In the genomic region with DNA sequence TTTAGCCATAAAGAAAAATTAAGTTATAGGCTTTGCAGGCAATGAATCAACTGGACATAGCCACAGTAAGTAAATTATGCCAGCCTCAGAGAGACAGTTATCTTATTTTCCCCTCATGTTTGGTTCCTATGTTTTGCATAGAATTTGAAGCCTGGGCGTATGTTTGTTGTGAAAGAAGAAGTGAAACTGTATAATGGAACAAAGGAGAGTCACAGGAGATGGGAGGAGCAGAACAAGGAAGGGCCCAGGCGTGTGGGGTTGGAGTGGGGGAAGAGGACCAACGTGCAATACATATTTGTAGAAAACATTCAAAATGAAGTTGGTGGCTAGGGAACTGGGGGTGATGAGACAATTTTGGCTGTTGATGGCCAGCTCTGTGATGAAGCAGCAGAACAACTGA, we compare ENCODE assay signal across 17 mouse cellular contexts. TPM values are rescaled to one million over a fixed set of nuclear protein-coding genes. Genes with fewer than 3 reads are reported as not detected.
DNase-seq lines count a peak whose midpoint lies in the region; ATAC-seq and TF ChIP-seq lines count a peak whose summit lies in the region.
"Had no signal": no experiment of that assay in that cellular context is flagged by ENCODE, and none has a peak within 500 bp of the region (broad histone marks: within the 10 kb centered on the region; RNA-seq: fewer than 3 reads in every experiment).

No protein-coding gene starts in this region.

- H3K4me2 ChIP-seq in lung, embryonic 14.5 days = no peak overlapping the region
- H3K4me2 ChIP-seq in forebrain, embryonic 16.5 days (ENCODE audit: low read length) = no peak overlapping the region
- H3K4me2 ChIP-seq: heart, embryonic 11.5 days; liver, embryonic 11.5 days; neural tube, embryonic 12.5 days had no signal

- peaks cover 44% of the 10 kb centered on the region for H3K36me3 ChIP-seq in lung, embryonic 14.5 days (ENCODE audit: insufficient read depth)
- H3K36me3 ChIP-seq in forebrain, embryonic 16.5 days (ENCODE audit: control insufficient read depth, insufficient read depth) = peaks cover 22% of the 10 kb centered on the region

- H3K4me1 ChIP-seq in lung, embryonic 14.5 days (ENCODE audit: insufficient read depth) = no peaks in the 10 kb centered on the region
- peaks cover 36% of the 10 kb centered on the region for H3K4me1 ChIP-seq in bone marrow macrophage, adult 2 months (ENCODE audit: control insufficient read depth, insufficient read depth, low read length)
- H3K4me1 ChIP-seq in forebrain, embryonic 16.5 days (replicated peaks; ENCODE audit: control insufficient read depth, insufficient read depth, low read length) = no peaks in the 10 kb centered on the region
- H3K4me1 ChIP-seq: midbrain, embryonic 10.5 days; neural tube, embryonic 12.5 days had no signal

- H3K4me3 ChIP-seq in lung, embryonic 14.5 days (ENCODE audit: low read depth, low read length) = no peak overlapping the region
- H3K4me3 ChIP-seq in bone marrow macrophage, adult 2 months (ENCODE audit: insufficient read depth, low read length) = no peak overlapping the region
- no peak overlapping the region for H3K4me3 ChIP-seq in forebrain, embryonic 16.5 days (replicated peaks; ENCODE audit: low read length)
- H3K4me3 ChIP-seq: midbrain, embryonic 10.5 days; neural tube, embryonic 12.5 days had no signal

- DNase-seq in lung, embryonic 14.5 days = peak; percentile 19
- no peak for DNase-seq in lung, postnatal 10 days
- no peak for DNase-seq in right cerebral cortex, postnatal 4 days
- DNase-seq: adrenal gland, postnatal 36 days; cerebellum, adult 18-20 months; kidney, adult 2 months had no signal

- no peak for TF ChIP-seq CTCF in lung, embryonic 14.5 days (IDR thresholded peaks at IDR 0.05; ENCODE audit: low read depth)
- no peak for TF ChIP-seq CTCF in bone marrow macrophage, adult 2 months (IDR thresholded peaks at IDR 0.05; ENCODE audit: low read depth, low read length)

- no peak for ATAC-seq in lung, embryonic 14.5 days (ENCODE audit: insufficient read depth)
- peak; percentile 87 for ATAC-seq in megakaryocyte progenitor cell, adult 5-6 weeks (replicated peaks; ENCODE audit: poor library complexity)
- no peak for ATAC-seq in forebrain, embryonic 16.5 days
- no peak for ATAC-seq in erythroid progenitor cell, adult 5-6 weeks (replicated peaks; ENCODE audit: low FRiP score, poor library complexity, severe bottlenecking)

- WGBS in lung, embryonic 14.5 days = 79% methylated on average over 3 of the region's 3 CpGs
- 80% methylated on average over 3 of the region's 3 CpGs for WGBS in forebrain, embryonic 16.5 days

- no peaks in the 10 kb centered on the region for H3K9me3 ChIP-seq in lung, embryonic 14.5 days (ENCODE audit: low read depth, low read length)
- no peaks in the 10 kb centered on the region for H3K9me3 ChIP-seq in forebrain, embryonic 16.5 days (ENCODE audit: control insufficient read depth, low read length)
- H3K9me3 ChIP-seq: midbrain, embryonic 10.5 days; neural tube, embryonic 12.5 days had no signal

- no peak for TF ChIP-seq POLR2A in bone marrow macrophage, adult 2 months (IDR thresholded peaks at IDR 0.05; ENCODE audit: borderline replicate concordance, low read depth, low read length)

- no peaks in the 10 kb centered on the region for H3K27me3 ChIP-seq in lung, embryonic 14.5 days (ENCODE audit: insufficient read depth, low read length)
- no peaks in the 10 kb centered on the region for H3K27me3 ChIP-seq in forebrain, embryonic 16.5 days (replicated peaks; ENCODE audit: control insufficient read depth, insufficient read depth, low read length)
- H3K27me3 ChIP-seq: neural tube, embryonic 12.5 days had no signal

- no peak overlapping the region for H3K27ac ChIP-seq in lung, embryonic 14.5 days (ENCODE audit: low read depth)
- H3K27ac ChIP-seq in bone marrow macrophage, adult 2 months (ENCODE audit: insufficient read depth, low read depth, low read length) = peak overlapping the region; percentile 92
- no peak overlapping the region for H3K27ac ChIP-seq in forebrain, embryonic 16.5 days (ENCODE audit: low read length)
- H3K27ac ChIP-seq: midbrain, embryonic 10.5 days; neural tube, embryonic 12.5 days had no signal

- H3K9ac ChIP-seq in lung, embryonic 14.5 days = no peak overlapping the region
- H3K9ac ChIP-seq in forebrain, embryonic 16.5 days (replicated peaks; ENCODE audit: low read depth, low read length) = no peak overlapping the region
- H3K9ac ChIP-seq: neural tube, embryonic 12.5 days had no signal

RNA-seq across cellular contexts. Expression of a gene that starts 10.3 kb away (rescaled TPM):
- polyA plus RNA-seq in lung, embryonic 14.5 days (2014; fragmentation: Nextera tagmentation; extraction: Ambion mirVana) = 0.12 and 0.59 TPM in 2 replicates
- polyA plus RNA-seq in bone marrow macrophage, adult 2 months (2012; ENCODE audit: insufficient read depth, insufficient read length, missing spikeins) = 0.51 and 1.0 TPM in 2 replicates
- total RNA-seq in megakaryocyte progenitor cell, adult 5-6 weeks (2015) = 0.07 TPM in 1 of 2 replicates, not detected in the other
- 0.25 TPM in 1 of 2 replicates, not detected in the other for total RNA-seq in megakaryocyte progenitor cell, adult 5-6 weeks (2017)
- not detected in 2 replicates for polyA plus RNA-seq in forebrain, embryonic 16.5 days (2015; fragmentation: Nextera tagmentation; extraction: Ambion mirVana)
- not detected in 2 replicates for total RNA-seq in erythroid progenitor cell, adult 5-6 weeks (2015; ENCODE audit: low replicate concordance)
- not detected in 2 replicates for total RNA-seq in erythroid progenitor cell, adult 5-6 weeks (2017; ENCODE audit: low replicate concordance)
- polyA plus RNA-seq: heart, embryonic 11.5 days; hindbrain, embryonic 11.5 days; liver, embryonic 11.5 days had no signal

RNA-seq across cellular contexts. Expression of a gene that starts 11.4 kb away (rescaled TPM):
- 65.8 and 72.0 TPM in 2 replicates for polyA plus RNA-seq in lung, embryonic 14.5 days (2014; fragmentation: Nextera tagmentation; extraction: Ambion mirVana)
- polyA plus RNA-seq in bone marrow macrophage, adult 2 months (2012; ENCODE audit: insufficient read depth, insufficient read length, missing spikeins) = 198 and 227 TPM in 2 replicates
- 138 and 148 TPM in 2 replicates for total RNA-seq in megakaryocyte progenitor cell, adult 5-6 weeks (2015)
- 235 and 313 TPM in 2 replicates for total RNA-seq in megakaryocyte progenitor cell, adult 5-6 weeks (2017)
- 59.0 and 66.5 TPM in 2 replicates for polyA plus RNA-seq in forebrain, embryonic 16.5 days (2015; fragmentation: Nextera tagmentation; extraction: Ambion mirVana)
- total RNA-seq in erythroid progenitor cell, adult 5-6 weeks (2015; ENCODE audit: low replicate concordance) = 106 and 128 TPM in 2 replicates
- 197 and 285 TPM in 2 replicates for total RNA-seq in erythroid progenitor cell, adult 5-6 weeks (2017; ENCODE audit: low replicate concordance)

RNA-seq across cellular contexts. Expression of a gene that starts 39.5 kb away (rescaled TPM):
- polyA plus RNA-seq in lung, embryonic 14.5 days (2014; fragmentation: Nextera tagmentation; extraction: Ambion mirVana) = 0.28 and 0.63 TPM in 2 replicates
- not detected in 2 replicates for polyA plus RNA-seq in bone marrow macrophage, adult 2 months (2012; ENCODE audit: insufficient read depth, insufficient read length, missing spikeins)
- 0.56 TPM in 1 of 2 replicates, not detected in the other for total RNA-seq in megakaryocyte progenitor cell, adult 5-6 weeks (2015)
- total RNA-seq in megakaryocyte progenitor cell, adult 5-6 weeks (2017) = 0.64 TPM in 1 of 2 replicates, not detected in the other
- 1.2 and 1.7 TPM in 2 replicates for polyA plus RNA-seq in forebrain, embryonic 16.5 days (2015; fragmentation: Nextera tagmentation; extraction: Ambion mirVana)
- not detected in 2 replicates for total RNA-seq in erythroid progenitor cell, adult 5-6 weeks (2015; ENCODE audit: low replicate concordance)
- not detected in 2 replicates for total RNA-seq in erythroid progenitor cell, adult 5-6 weeks (2017; ENCODE audit: low replicate concordance)
- total RNA-seq: adrenal gland, postnatal 36 days had no signal

RNA-seq across cellular contexts. Expression of a gene that starts 40.1 kb away (rescaled TPM):
- polyA plus RNA-seq in lung, embryonic 14.5 days (2014; fragmentation: Nextera tagmentation; extraction: Ambion mirVana) = not detected in 2 replicates
- not detected in 2 replicates for polyA plus RNA-seq in bone marrow macrophage, adult 2 months (2012; ENCODE audit: insufficient read depth, insufficient read length, missing spikeins)
- total RNA-seq in megakaryocyte progenitor cell, adult 5-6 weeks (2015) = not detected in 2 replicates
- total RNA-seq in megakaryocyte progenitor cell, adult 5-6 weeks (2017) = not detected in 2 replicates
- 0.71 and 1.3 TPM in 2 replicates for polyA plus RNA-seq in forebrain, embryonic 16.5 days (2015; fragmentation: Nextera tagmentation; extraction: Ambion mirVana)
- not detected in 2 replicates for total RNA-seq in erythroid progenitor cell, adult 5-6 weeks (2015; ENCODE audit: low replicate concordance)
- total RNA-seq in erythroid progenitor cell, adult 5-6 weeks (2017; ENCODE audit: low replicate concordance) = not detected in 2 replicates
- total RNA-seq: adrenal gland, postnatal 36 days; layer of hippocampus, adult 18-20 months; left cerebral cortex, adult 8-10 months had no signal
- polyA plus RNA-seq: heart, embryonic 11.5 days; liver, embryonic 11.5 days; midbrain, embryonic 10.5 days; neural tube, embryonic 12.5 days had no signal

RNA-seq across cellular contexts. Expression of a gene that starts 59.8 kb away (rescaled TPM):
- 33.8 and 35.0 TPM in 2 replicates for polyA plus RNA-seq in lung, embryonic 14.5 days (2014; fragmentation: Nextera tagmentation; extraction: Ambion mirVana)
- polyA plus RNA-seq in bone marrow macrophage, adult 2 months (2012; ENCODE audit: insufficient read depth, insufficient read length, missing spikeins) = 128 and 141 TPM in 2 replicates
- 28.8 and 36.7 TPM in 2 replicates for total RNA-seq in megakaryocyte progenitor cell, adult 5-6 weeks (2015)
- total RNA-seq in megakaryocyte progenitor cell, adult 5-6 weeks (2017) = 18.0 and 26.9 TPM in 2 replicates
- 12.8 and 14.5 TPM in 2 replicates for polyA plus RNA-seq in forebrain, embryonic 16.5 days (2015; fragmentation: Nextera tagmentation; extraction: Ambion mirVana)
- 32.8 and 49.9 TPM in 2 replicates for total RNA-seq in erythroid progenitor cell, adult 5-6 weeks (2015; ENCODE audit: low replicate concordance)
- 33.5 and 51.2 TPM in 2 replicates for total RNA-seq in erythroid progenitor cell, adult 5-6 weeks (2017; ENCODE audit: low replicate concordance)
